Mouse (Mus musculus) kidney, embryonic 14.5 days (tissue): ENCODE measurements at regions not wholly inside any gene's neighbourhood (a gene's known extent, or its start where the extent isn't known, plus 50 kb on each side); places are given as distances from the start of the nearest gene placed in this dataset.

Experiments
- ATAC-seq: fragments of 200-750 bp; cut with Nextera tagmentation; 2 replicates; pipeline ENCODE4 v1.8.0; 2017; ENCODE audit warnings: moderate number of reproducible peaks, mild to moderate bottlenecking, moderate TSS enrichment, moderate library complexity; ENCODE audit not compliant: low FRiP score, low TSS enrichment
- H3K27ac ChIP-seq: fragments of 300-500 bp; sonication (generic); 2 replicates; pipeline ENCODE4 v1.5.1; 2014; ENCODE audit warnings: low read depth, mild to moderate bottlenecking, low read length, moderate library complexity, mixed read lengths
- H3K27me3 ChIP-seq: fragments of 300-500 bp; sonication (generic); 2 replicates; pipeline ENCODE4 v1.6.1; 2014; ENCODE audit warnings: mild to moderate bottlenecking, low read length; ENCODE audit not compliant: control insufficient read depth, insufficient read depth
- H3K36me3 ChIP-seq: fragments of 300-500 bp; sonication (generic); 2 replicates; pipeline ENCODE4 v1.6.1; 2014; ENCODE audit warnings: low read length, mixed read lengths; ENCODE audit not compliant: control insufficient read depth, insufficient read depth
- H3K4me1 ChIP-seq: fragments of 300-500 bp; sonication (generic); 2 replicates; pipeline ENCODE4 v1.6.1; 2014; ENCODE audit warnings: low read length, mixed read lengths; ENCODE audit not compliant: control insufficient read depth, insufficient read depth
- H3K4me2 ChIP-seq: fragments of 300-500 bp; sonication (generic); replicated peaks from 2 replicates; pipeline ENCODE4 v1.6.1; 2014; ENCODE audit warnings: low read depth, mild to moderate bottlenecking, low read length
- H3K4me3 ChIP-seq: fragments of 300-500 bp; sonication (generic); 2 replicates; pipeline ENCODE4 v1.5.1; 2014; ENCODE audit warnings: mild to moderate bottlenecking, low read length
- H3K9ac ChIP-seq: fragments of 300-500 bp; sonication (generic); 2 replicates; pipeline ENCODE4 v1.6.1; 2014; ENCODE audit warnings: low read depth, mild to moderate bottlenecking, low read length, moderate library complexity
- H3K9me3 ChIP-seq: fragments of 300-500 bp; sonication (generic); 2 replicates; pipeline ENCODE4 v1.6.1; 2016; ENCODE audit warnings: low read length; ENCODE audit not compliant: control insufficient read depth
- WGBS: fragments of 180-500 bp; shearing (Covaris S2); extraction: QIAGEN DNeasy Blood & Tissue Kit; methylation state at CpG from one replicate; pipeline ENCODE4 v1.1.7; 2014; 5-methylcytosine and 5-hydroxymethylcytosine counted together

- Histone ChIP-seq H3K36me3 (no peaks in the 10 kb centered on the region), H3K4me2 (no peak overlapping the region), H3K27me3 (no peaks in the 10 kb centered on the region), H3K9ac (no peak overlapping the region), H3K9me3 (no peaks in the 10 kb centered on the region), H3K27ac (no peak overlapping the region), H3K4me1 (no peaks in the 10 kb centered on the region), H3K4me3 (no peak overlapping the region)
- 50% methylated on average over 8 of the region's 8 CpGs for WGBS
- ATAC-seq: no peak
Measured at GRCm38 (mm10) chr9:85496506-85497239, 169.5 kb upstream of the Tent5a start.

GRCm38 (mm10) chr9:85495056-85495455 lies 167.9 kb upstream of the Tent5a start:
- Histone ChIP-seq H3K27me3 (no peaks in the 10 kb centered on the region), H3K36me3 (no peaks in the 10 kb centered on the region), H3K9ac (no peak overlapping the region), H3K4me2 (no peak overlapping the region), H3K4me1 (no peaks in the 10 kb centered on the region), H3K9me3 (no peaks in the 10 kb centered on the region), H3K4me3 (no peak overlapping the region), H3K27ac (no peak overlapping the region)
- 40% methylated on average over 4 of the region's 4 CpGs for WGBS
- ATAC-seq: no peak

- no peak for ATAC-seq
Measured at GRCm38 (mm10) chr9:85493760-85494159, 166.6 kb upstream of the Tent5a start.

GRCm38 (mm10) chr9:85490367-85490766 lies 163.2 kb upstream of the Tent5a start:
- Histone ChIP-seq H3K4me3 (no peak overlapping the region), H3K27ac (no peak overlapping the region), H3K27me3 (no peaks in the 10 kb centered on the region), H3K4me1 (no peaks in the 10 kb centered on the region), H3K4me2 (no peak overlapping the region), H3K9ac (no peak overlapping the region), H3K9me3 (no peaks in the 10 kb centered on the region), H3K36me3 (no peaks in the 10 kb centered on the region)
- ATAC-seq: no peak
- 88% methylated on average over 3 of the region's 3 CpGs for WGBS

More at GRCm38 (mm10) chr9:85493760-85494159, 166.6 kb upstream of the Tent5a start:
- 69% methylated on average over 4 of the region's 4 CpGs for whole genome bisulfite sequencing
- no peak overlapping the region for H3K9ac ChIP-seq
- H3K36me3 ChIP-seq: no peaks in the 10 kb centered on the region
- no peak overlapping the region for H3K4me2 ChIP-seq
- no peaks in the 10 kb centered on the region for H3K4me1 ChIP-seq
- no peaks in the 10 kb centered on the region for H3K9me3 ChIP-seq
- no peaks in the 10 kb centered on the region for H3K27me3 ChIP-seq
- no peak overlapping the region for H3K4me3 ChIP-seq
- no peak overlapping the region for H3K27ac ChIP-seq

- no peak overlapping the region for H3K9ac ChIP-seq
- ATAC-seq: no peak
- H3K4me3 ChIP-seq: no peak overlapping the region
- H3K4me2 ChIP-seq: no peak overlapping the region
- H3K4me1 ChIP-seq: no peaks in the 10 kb centered on the region
- H3K27me3 ChIP-seq: no peaks in the 10 kb centered on the region
- H3K36me3 ChIP-seq: no peaks in the 10 kb centered on the region
- 59% methylated on average over 2 of the region's 2 CpGs for WGBS
- H3K27ac ChIP-seq: no peak overlapping the region
- no peaks in the 10 kb centered on the region for H3K9me3 ChIP-seq
Measured at GRCm38 (mm10) chr9:85487915-85488314, 160.8 kb upstream of the Tent5a start.

- H3K9me3 ChIP-seq: no peaks in the 10 kb centered on the region
- no peak for ATAC-seq
- no peak overlapping the region for H3K27ac ChIP-seq
- no peaks in the 10 kb centered on the region for H3K27me3 ChIP-seq
- no peak overlapping the region for H3K9ac ChIP-seq
- no peaks in the 10 kb centered on the region for H3K4me1 ChIP-seq
- no peak overlapping the region for H3K4me2 ChIP-seq
- no peak overlapping the region for H3K4me3 ChIP-seq
- H3K36me3 ChIP-seq: no peaks in the 10 kb centered on the region
- 38% methylated on average over 3 of the region's 3 CpGs for WGBS
Measured at GRCm38 (mm10) chr9:85487052-85487668, 160.0 kb upstream of the Tent5a start.

GRCm38 (mm10) chr9:85485749-85486148 lies 158.6 kb upstream of the Tent5a start:
- no peak overlapping the region for H3K4me3 ChIP-seq
- H3K27ac ChIP-seq: no peak overlapping the region
- no peak overlapping the region for H3K9ac ChIP-seq
- 87% methylated on average over 1 of the region's 1 CpGs for WGBS
- H3K36me3 ChIP-seq: no peaks in the 10 kb centered on the region
- no peaks in the 10 kb centered on the region for H3K27me3 ChIP-seq
- ATAC-seq: no peak
- no peaks in the 10 kb centered on the region for H3K4me1 ChIP-seq
- no peak overlapping the region for H3K4me2 ChIP-seq
- H3K9me3 ChIP-seq: no peaks in the 10 kb centered on the region

- no peaks in the 10 kb centered on the region for H3K27me3 ChIP-seq
- 87% methylated on average over 4 of the region's 4 CpGs for WGBS
- H3K36me3 ChIP-seq: no peaks in the 10 kb centered on the region
- no peak overlapping the region for H3K27ac ChIP-seq
- H3K9ac ChIP-seq: no peak overlapping the region
- no peaks in the 10 kb centered on the region for H3K4me1 ChIP-seq
- no peak overlapping the region for H3K4me2 ChIP-seq
- ATAC-seq: no peak
- H3K4me3 ChIP-seq: no peak overlapping the region
- H3K9me3 ChIP-seq: no peaks in the 10 kb centered on the region
Measured at GRCm38 (mm10) chr9:85483248-85483647, 156.1 kb upstream of the Tent5a start.

GRCm38 (mm10) chr9:85480566-85480965 lies 153.4 kb upstream of the Tent5a start:
- Histone ChIP-seq H3K27me3 (no peaks in the 10 kb centered on the region), H3K4me1 (no peaks in the 10 kb centered on the region), H3K4me2 (no peak overlapping the region), H3K36me3 (no peaks in the 10 kb centered on the region), H3K4me3 (no peak overlapping the region), H3K27ac (no peak overlapping the region), H3K9ac (no peak overlapping the region), H3K9me3 (no peaks in the 10 kb centered on the region)
- WGBS: 66% methylated on average over 2 of the region's 2 CpGs
- ATAC-seq: no peak
